Mouse (Mus musculus) frontal cortex, postnatal 25 days (tissue): ENCODE data around the gene Stk38.

Source experiments
- DNase-seq, 2 experiments: peaks; one replicate each; pipeline ENCODE4 v3.0.0; 2022; ENCODE audit warnings: low spot score in 2 of 2

The Stk38 gene

GRCm38 (mm10) chr17:28926866-28927635 lies 80.7 kb downstream of the Stk38 start:
- DNase-seq, result no peak

GRCm38 (mm10) chr17:28926380-28926779 lies 81.4 kb downstream of the Stk38 start:
- peak; percentile 77 to 84 for DNase-seq

GRCm38 (mm10) chr17:28924957-28925595 lies 82.7 kb downstream of the Stk38 start:
- no peak for DNase-seq

DNA sequence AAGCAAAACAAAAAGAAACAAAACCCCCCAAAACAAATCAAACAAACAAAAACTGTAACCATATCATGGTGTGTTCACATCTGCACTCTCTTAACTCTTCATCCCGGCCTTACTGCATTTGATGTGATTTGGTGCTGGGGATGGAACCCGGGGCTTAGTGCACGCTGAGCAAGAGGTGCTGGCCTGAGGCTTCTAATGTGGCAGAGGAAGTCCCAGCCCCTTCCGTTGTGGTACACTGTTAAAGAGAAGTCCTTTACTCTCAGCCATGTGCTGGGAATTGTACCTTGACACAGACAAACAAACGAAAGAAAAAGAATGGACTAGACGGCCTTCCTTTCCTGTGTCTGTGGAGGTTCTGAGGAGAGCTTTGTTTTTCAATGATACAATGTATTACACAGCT lies 85.7 kb downstream of the Stk38 start:
- no peak for DNase-seq

DNA sequence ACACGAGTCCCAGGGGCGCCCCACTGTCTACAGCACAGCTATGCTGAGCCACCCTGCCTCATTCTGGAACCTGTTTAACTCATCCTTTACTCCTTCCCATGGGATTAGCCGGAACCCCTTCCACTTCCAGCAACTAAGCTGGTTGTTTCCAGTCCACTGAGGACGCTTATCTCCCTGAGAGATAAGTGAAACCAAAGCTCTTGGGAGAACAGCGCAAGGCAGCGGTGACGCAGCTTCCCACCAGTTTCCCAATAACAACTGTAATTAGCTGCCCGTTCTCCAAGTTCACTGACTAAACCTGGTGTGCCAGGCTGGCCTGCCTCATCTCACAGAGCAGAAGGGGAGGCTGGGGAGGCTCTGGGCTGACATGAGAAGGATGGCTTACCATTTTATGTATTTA lies 86.7 kb downstream of the Stk38 start:
- no peak for DNase-seq
